Mouse (Mus musculus) mammary gland, adult 2 months (tissue): ENCODE data around the gene Slc3a1. TPM values are rescaled to one million over a fixed set of nuclear protein-coding genes. Genes with fewer than 3 reads are reported as not detected.

ENCODE experiments used
- polyA plus RNA-seq: library from polyadenylated mRNA; depleted of rRNA; stranded (reverse); fragments of >200 nt; gene quantifications from 2 replicates; pipeline ENCODE4 v1.2.3, GENCODE M21; 2012; ENCODE audit warnings: low replicate concordance; rRNA removed

The Slc3a1 gene
- 0.16 and 0.20 TPM in 2 replicates for polyA plus RNA-seq

GRCm38 (mm10) chr17:85028093-85028739 lies at the start of gene Slc3a1:
Gene Slc3a1, plus strand, starts transcription at chr17:85028376.

GRCm38 (mm10) chr17:85090120-85091099 lies 62.2 kb downstream of the Slc3a1 start, which contains the start of the genes Prepl and Camkmt:
Gene Prepl, minus strand, starts transcription at chr17:85090241.
Gene Camkmt, plus strand, starts transcription at chr17:85090552.

Other genes starting within 250 kb of the Slc3a1 start
- gene Lrpprc, start 237.6 kb upstream of the Slc3a1 start, polyA plus RNA-seq, result 10.2 and 13.1 TPM in 2 replicates
- gene Ppm1b, start 71.6 kb upstream of the Slc3a1 start, polyA plus RNA-seq, result 16.7 and 32.7 TPM in 2 replicates
- 5.7 and 14.0 TPM in 2 replicates for gene Prepl, start 61.9 kb downstream of the Slc3a1 start, polyA plus RNA-seq
- gene Camkmt, start 62.2 kb downstream of the Slc3a1 start, polyA plus RNA-seq, result 1.9 and 2.1 TPM in 2 replicates